Mouse (Mus musculus) ES-E14 (cell line): ENCODE measurements at regions not wholly inside any gene's neighbourhood (a gene's known extent, or its start where the extent isn't known, plus 50 kb on each side); places are given as distances from the start of the nearest gene placed in this dataset.

ENCODE experiments used
- CHD2 ChIP-seq: IDR thresholded peaks from 2 replicates; pipeline ENCODE4 v1.6.1; 2014; ENCODE audit warnings: mild to moderate bottlenecking, low read depth, low read length, inconsistent platforms
- HCFC1 ChIP-seq: IDR thresholded peaks from 2 replicates; pipeline ENCODE4 v1.6.1; 2012; ENCODE audit warnings: low read length, inconsistent platforms, borderline replicate concordance; ENCODE audit not compliant: insufficient read depth
- MAFK ChIP-seq: IDR thresholded peaks from 2 replicates; pipeline ENCODE4 v1.6.1; 2014; ENCODE audit warnings: mild to moderate bottlenecking, low read depth, low read length, inconsistent platforms; ENCODE audit not compliant: insufficient read depth
- ZC3H11A ChIP-seq: IDR thresholded peaks from 2 replicates; pipeline ENCODE4 v1.6.1; 2012; ENCODE audit warnings: low read depth, mild to moderate bottlenecking, inconsistent platforms, low read length, borderline replicate concordance
- ZNF384 ChIP-seq: IDR thresholded peaks from 2 replicates; pipeline ENCODE4 v1.6.1; 2012; ENCODE audit warnings: low read depth, low read length, inconsistent platforms

- TF ChIP-seq ZC3H11A (no peak), ZNF384 (no peak), HCFC1 (no peak), CHD2 (no peak), MAFK (no peak)
Measured at GRCm38 (mm10) chr1:128643316-128643776, 51.3 kb upstream of the Cxcr4 start.
